Mouse (Mus musculus): ENCODE results near the gene Shoc2.

DNA sequence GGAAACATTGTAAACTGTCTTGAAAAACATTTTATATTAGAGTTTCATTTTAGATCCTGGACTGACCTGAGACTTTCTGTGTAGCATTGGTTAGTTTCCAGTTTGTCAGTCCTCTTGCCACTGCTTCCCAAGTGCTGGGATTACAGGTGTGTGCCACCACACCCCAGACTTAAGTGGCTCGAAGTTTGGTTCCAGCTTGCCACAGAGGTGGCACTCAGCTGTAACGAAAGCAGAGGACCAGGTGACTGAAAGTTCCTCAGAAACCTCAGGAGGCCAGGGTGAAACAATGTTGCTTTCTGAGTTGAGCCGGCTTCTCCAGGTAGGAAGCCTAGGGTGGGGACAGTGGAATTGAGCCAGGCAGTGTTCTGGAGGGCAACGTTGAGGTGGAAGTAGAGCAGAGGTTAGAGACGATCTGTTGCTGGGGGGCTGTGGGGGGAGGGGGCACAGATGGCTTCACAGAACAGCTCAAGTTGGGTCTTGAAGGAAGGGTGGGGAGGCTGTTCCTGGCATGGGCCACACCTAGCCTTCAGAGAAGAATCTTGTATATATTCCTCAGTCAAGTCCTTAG lies 128.2 kb downstream of the Shoc2 start:
- TF ChIP-seq NELFE (IDR thresholded peaks at IDR 0.05; ENCODE audit: low read depth, low read length) (no peak), USF1 (IDR thresholded peaks at IDR 0.05; ENCODE audit: low read depth, low read length) (no peak), UBTF (IDR thresholded peaks at IDR 0.05; ENCODE audit: low read depth, low read length) (no peak)

All from CH12.LX (cell line).